Mouse (Mus musculus) CH12.LX (cell line): ENCODE results near the gene Lypd3. TPM values are rescaled to one million over a fixed set of nuclear protein-coding genes. Genes with fewer than 3 reads are reported as not detected.

ENCODE experiments used
- DNase-seq: peaks from one replicate; pipeline ENCODE4 v3.0.0-alpha.2; 2013; ENCODE audit errors: extremely low read depth
- H3K27ac ChIP-seq: 2 replicates; pipeline ENCODE4 v1.5.1; 2012; ENCODE audit warnings: low read depth, mild to moderate bottlenecking, control low read depth, moderate library complexity; ENCODE audit not compliant: insufficient read depth
- H3K27me3 ChIP-seq: replicated peaks from 2 replicates; pipeline ENCODE3; 2012; ENCODE audit warnings: inconsistent platforms
- H3K36me3 ChIP-seq, 2 experiments: replicated peaks in 1 of 2; 2 replicates each; pipeline versions ENCODE3 to v1.6.1; 2012; ENCODE audit warnings: inconsistent platforms in 1 of 2, low read length in 1 of 2, mild to moderate bottlenecking in 1 of 2, mixed read lengths in 1 of 2, moderate library complexity in 1 of 2; ENCODE audit not compliant: control insufficient read depth in 1 of 2, insufficient read depth in 1 of 2
- H3K4me1 ChIP-seq, 2 experiments: 2 replicates each; pipeline ENCODE4 v1.6.1; 2012; ENCODE audit warnings: inconsistent platforms in 1 of 2, moderate library complexity in 1 of 2; ENCODE audit not compliant: insufficient read depth in 2 of 2, control insufficient read depth in 1 of 2
- H3K4me2 ChIP-seq: 2 replicates; pipeline ENCODE4 v1.6.1; 2012; ENCODE audit warnings: low read depth, mild to moderate bottlenecking, control low read depth; ENCODE audit not compliant: poor library complexity, insufficient read depth, severe bottlenecking
- H3K4me3 ChIP-seq, 3 experiments: fragments of 150-350 bp in 1 of 3; sonication (generic) in 1 of 3; replicated peaks in 1 of 3; 2 replicates each; pipeline versions ENCODE3 to v1.5.1; 2011 to 2012; ENCODE audit warnings: low read depth in 2 of 3, low read length in 2 of 3, mild to moderate bottlenecking in 2 of 3, moderate library complexity in 2 of 3, control low read depth in 1 of 3, improper control_type of control experiment in 1 of 3, inconsistent platforms in 1 of 3, mixed read lengths in 1 of 3; ENCODE audit not compliant: poor library complexity in 1 of 3
- H3K79me2 ChIP-seq: replicated peaks from 2 replicates; pipeline ENCODE4 v1.6.1; 2012; ENCODE audit warnings: mild to moderate bottlenecking, moderate library complexity; ENCODE audit not compliant: control insufficient read depth, poor library complexity, insufficient read depth, severe bottlenecking; ENCODE audit errors: extremely low read depth
- H3K9ac ChIP-seq: 2 replicates; pipeline ENCODE4 v1.6.1; 2012; ENCODE audit warnings: low read depth, mild to moderate bottlenecking, control low read depth, moderate library complexity; ENCODE audit not compliant: insufficient read depth
- H3K9me3 ChIP-seq: replicated peaks from 2 replicates; pipeline ENCODE3; 2012; ENCODE audit warnings: low read length, inconsistent platforms, mixed read lengths
- CHD1 ChIP-seq: IDR thresholded peaks from 2 replicates; pipeline ENCODE4 v1.6.1; 2012; ENCODE audit warnings: low read depth, low read length, improper control_type of control experiment, inconsistent platforms
- CHD2 ChIP-seq: IDR thresholded peaks from 2 replicates; pipeline ENCODE4 v1.6.1; 2011; ENCODE audit warnings: low read length, improper control_type of control experiment
- CTCF ChIP-seq, 2 experiments: IDR thresholded peaks in 1 of 2; conservative IDR thresholded peaks in 1 of 2; 2 replicates each; pipeline ENCODE4 v1.5.1; 2011 to 2012; ENCODE audit warnings: low read depth in 2 of 2, low read length in 2 of 2, improper control_type of control experiment in 1 of 2, inconsistent platforms in 1 of 2, mild to moderate bottlenecking in 1 of 2, moderate library complexity in 1 of 2
- ELF1 ChIP-seq: IDR thresholded peaks from 2 replicates; pipeline ENCODE4 v1.6.1; 2014; ENCODE audit warnings: low read depth, mild to moderate bottlenecking, inconsistent platforms, low read length, improper control_type of control experiment
- EP300 ChIP-seq: IDR thresholded peaks from 2 replicates; pipeline ENCODE4 v1.6.1; 2011; ENCODE audit warnings: low read length, improper control_type of control experiment
- GABPA ChIP-seq: IDR thresholded peaks from 2 replicates; pipeline ENCODE4 v1.6.1; 2012; ENCODE audit warnings: low read depth, low read length, improper control_type of control experiment, inconsistent platforms; ENCODE audit not compliant: insufficient replicate concordance
- HCFC1 ChIP-seq: IDR thresholded peaks from 2 replicates; pipeline ENCODE4 v1.6.1; 2012; ENCODE audit warnings: low read depth, mild to moderate bottlenecking, inconsistent platforms, low read length, improper control_type of control experiment
- JUND ChIP-seq: conservative IDR thresholded peaks from 2 replicates; pipeline ENCODE4 v1.6.1; 2011; ENCODE audit warnings: low read depth, low read length, improper control_type of control experiment
- MAX ChIP-seq: IDR thresholded peaks from 2 replicates; pipeline ENCODE4 v1.6.1; 2011; ENCODE audit warnings: low read length, improper control_type of control experiment
- MAZ ChIP-seq: IDR thresholded peaks from 2 replicates; pipeline ENCODE4 v1.6.1; 2012; ENCODE audit warnings: low read depth, mild to moderate bottlenecking, inconsistent platforms, low read length, improper control_type of control experiment, moderate library complexity
- PAX5 ChIP-seq: IDR thresholded peaks from 2 replicates; pipeline ENCODE4 v1.6.1; 2012; ENCODE audit warnings: low read length, inconsistent platforms, mixed read lengths
- POLR2A ChIP-seq: IDR thresholded peaks from 2 replicates; pipeline ENCODE4 v1.6.1; 2011; ENCODE audit warnings: low read depth, mild to moderate bottlenecking, improper control_type of control experiment, low read length
- POLR2AphosphoS2 ChIP-seq: IDR thresholded peaks from 2 replicates; pipeline ENCODE4 v1.6.1; 2011; ENCODE audit warnings: low read depth, low read length, improper control_type of control experiment
- RCOR1 ChIP-seq: conservative IDR thresholded peaks from 2 replicates; pipeline ENCODE4 v1.6.1; 2012; ENCODE audit warnings: low read depth, mild to moderate bottlenecking, inconsistent platforms, low read length, improper control_type of control experiment
- TBP ChIP-seq: conservative IDR thresholded peaks from 2 replicates; pipeline ENCODE4 v1.6.1; 2011; ENCODE audit warnings: low read depth, low read length, improper control_type of control experiment
- TCF12 ChIP-seq: IDR thresholded peaks from 2 replicates; pipeline ENCODE4 v1.6.1; 2014; ENCODE audit warnings: low read depth, mild to moderate bottlenecking, inconsistent platforms, low read length, improper control_type of control experiment
- USF2 ChIP-seq: conservative IDR thresholded peaks from 2 replicates; pipeline ENCODE4 v1.6.1; 2011; ENCODE audit warnings: low read depth, low read length, improper control_type of control experiment
- ZNF384 ChIP-seq: IDR thresholded peaks from 2 replicates; pipeline ENCODE4 v1.6.1; 2012; ENCODE audit warnings: low read depth, low read length, improper control_type of control experiment, inconsistent platforms
- dilution Hi-C: fragments of 300-500 bp; cut with MboI; formaldehyde crosslinking; loops from 2 replicates; pipeline ENCODE4 v1.14.3; 2020; ENCODE audit warnings: low sequenced_read_pairs; ENCODE audit not compliant: extremely low pct_unique_long_range_greater_than_20kb, extremely low pct_ligation_motif_present
- in situ Hi-C: fragments of 300-500 bp; cut with MboI; formaldehyde crosslinking; loops from 3 replicates; pipeline ENCODE4 v1.14.3; 2019; ENCODE audit warnings: low sequenced_read_pairs, low pct_ligation_motif_present, low pct_unique_long_range_greater_than_20kb, mixed read lengths
- polyA plus RNA-seq: library from polyadenylated mRNA; unstranded; fragments of >175 nt; gene quantifications from 2 replicates; pipeline ENCODE4 v1.2.1, GENCODE M21; 2012; ENCODE audit warnings: low read depth; ENCODE audit not compliant: insufficient read length
- total RNA-seq, 2 experiments: library from RNA; depleted of rRNA; stranded (reverse); fragments of 300-350 nt in 1 of 2; fragments of >200 nt in 1 of 2; gene quantifications; 2 replicates each; pipeline ENCODE4 v1.2.3; 2012 to 2014

Lypd3 gene
- total and polyA plus RNA-seq, 3 experiments = not detected

GRCm38 (mm10) chr7:24629672-24630071 is 6.7 kb upstream of the Lypd3 start:
- dilution Hi-C loops = no loop called here

DNA sequence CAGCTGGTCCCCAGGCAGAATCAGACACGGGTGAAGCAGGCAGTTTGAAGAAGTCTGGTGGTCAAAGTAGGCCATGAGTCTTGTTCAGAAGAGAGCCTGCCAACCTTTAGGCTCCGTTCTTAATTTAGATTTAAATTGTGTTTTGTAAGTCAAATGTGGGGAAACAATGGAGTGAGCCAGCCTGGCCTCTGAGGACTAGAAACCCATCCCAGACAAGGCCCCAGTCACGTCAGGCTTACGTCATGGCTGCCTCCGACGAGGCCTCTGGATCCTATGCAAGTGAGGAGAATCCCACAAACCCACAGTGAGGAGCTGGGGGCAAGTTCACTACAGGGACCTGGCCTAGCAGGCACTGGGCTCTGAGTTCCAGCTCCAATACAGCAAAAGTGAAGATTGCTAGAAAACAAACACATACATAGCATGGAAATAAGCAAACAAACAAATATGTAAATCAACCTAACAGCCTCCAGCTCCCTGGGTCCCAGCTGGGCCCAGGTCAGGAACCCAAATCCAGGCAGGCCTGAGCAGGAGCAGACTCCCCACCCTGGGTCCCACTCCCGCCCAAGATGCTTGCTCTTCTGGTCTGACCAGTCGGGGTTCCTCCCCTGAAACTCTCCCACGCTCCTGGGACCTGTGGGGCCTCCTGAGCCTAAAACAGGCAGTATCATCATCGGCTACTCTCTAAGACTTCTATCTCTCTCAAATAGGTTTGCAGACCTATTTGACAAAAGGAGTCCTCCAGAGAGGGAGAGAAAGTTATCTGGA is 6.1 kb upstream of the Lypd3 start:
- H3K4me3 ChIP-seq = no peak overlapping the region
- no peaks in the 10 kb centered on the region for H3K27me3 ChIP-seq
- dilution Hi-C loops = no loop called here
- TF ChIP-seq TCF12 (no peak), PAX5 (no peak), ZNF384 (no peak), CHD1 (no peak), EP300 (no peak), MAX (no peak), POLR2A (no peak), USF2 (no peak), MAZ (no peak)
- H3K27ac ChIP-seq = no peak overlapping the region
- peaks cover 6 to 21% of the 10 kb centered on the region in 2 experiments for H3K36me3 ChIP-seq
- H3K9me3 ChIP-seq = peaks cover 2% of the 10 kb centered on the region
- no peaks in the 10 kb centered on the region for H3K79me2 ChIP-seq
- no peak overlapping the region for H3K4me2 ChIP-seq
- no peak for DNase-seq
- H3K4me1 ChIP-seq = no peaks in the 10 kb centered on the region
- no peak overlapping the region for H3K9ac ChIP-seq
- in situ Hi-C loops = no loop called here

More at GRCm38 (mm10) chr7:24629672-24630071, 6.7 kb upstream of the Lypd3 start:
- in situ Hi-C loops = no loop called here
- H3K27ac ChIP-seq = no peak overlapping the region
- no peak overlapping the region for H3K4me3 ChIP-seq
- DNase-seq = no peak
- no peak overlapping the region for H3K4me2 ChIP-seq
- H3K36me3 ChIP-seq = peaks cover 6 to 24% of the 10 kb centered on the region in 2 experiments
- H3K9me3 ChIP-seq = peaks cover 2% of the 10 kb centered on the region
- H3K9ac ChIP-seq = no peak overlapping the region
- no peaks in the 10 kb centered on the region for H3K4me1 ChIP-seq
- no peaks in the 10 kb centered on the region for H3K79me2 ChIP-seq
- no peak for TF ChIP-seq POLR2A
- TF ChIP-seq RCOR1 = no peak
- TF ChIP-seq JUND = no peak
- no peak for TF ChIP-seq MAX
- no peak for TF ChIP-seq GABPA
- H3K27me3 ChIP-seq = no peaks in the 10 kb centered on the region

- Histone ChIP-seq H3K4me1 (peaks cover 10 to 11% of the 10 kb centered on the region in 2 experiments), H3K4me3 (no peak overlapping the region), H3K9ac (no peak overlapping the region), H3K36me3 (no peaks in the 10 kb centered on the region), H3K9me3 (peaks cover 2% of the 10 kb centered on the region)
- in situ Hi-C loops = no loop called here
- no peak for DNase-seq
- no peak for TF ChIP-seq ELF1
- TF ChIP-seq CHD2 = no peak
- no peak for TF ChIP-seq MAX
- TF ChIP-seq EP300 = no peak
- TF ChIP-seq CTCF (conservative IDR thresholded peaks at IDR 0.05 in 1 of 2, IDR thresholded peaks at IDR 0.05 in 1 of 2; ENCODE audit: low read depth in 2 of 2, low read length in 2 of 2) = no peak
- no peak for TF ChIP-seq HCFC1
- TF ChIP-seq RCOR1 = no peak
- TF ChIP-seq TBP = no peak
- no peak for TF ChIP-seq TCF12
- TF ChIP-seq POLR2AphosphoS2 = no peak
- TF ChIP-seq, all 38 proteins: peak for 0
- dilution Hi-C loops = no loop called here
- Histone ChIP-seq H3K4me2 (no peak overlapping the region), H3K27ac (no peak overlapping the region), H3K27me3 (peaks cover 11% of the 10 kb centered on the region), H3K79me2 (no peaks in the 10 kb centered on the region)
These were observed 696 bp downstream of the Lypd3 start for GRCm38 (mm10) chr7:24637046-24637445.
